Mouse (Mus musculus): Measurements from ENCODE around the gene Rhobtb3. TPM values are rescaled to one million over a fixed set of nuclear protein-coding genes. Genes with fewer than 3 reads are reported as not detected.
"Not testable (repeated sequence)": the region's sequence is repeated elsewhere in the genome, so short reads cannot be mapped to it uniquely, and the experiment has no call there.

The Rhobtb3 gene
- polyA plus RNA-seq, 1 experiment from 2014 or later = 0.11 TPM

DNA sequence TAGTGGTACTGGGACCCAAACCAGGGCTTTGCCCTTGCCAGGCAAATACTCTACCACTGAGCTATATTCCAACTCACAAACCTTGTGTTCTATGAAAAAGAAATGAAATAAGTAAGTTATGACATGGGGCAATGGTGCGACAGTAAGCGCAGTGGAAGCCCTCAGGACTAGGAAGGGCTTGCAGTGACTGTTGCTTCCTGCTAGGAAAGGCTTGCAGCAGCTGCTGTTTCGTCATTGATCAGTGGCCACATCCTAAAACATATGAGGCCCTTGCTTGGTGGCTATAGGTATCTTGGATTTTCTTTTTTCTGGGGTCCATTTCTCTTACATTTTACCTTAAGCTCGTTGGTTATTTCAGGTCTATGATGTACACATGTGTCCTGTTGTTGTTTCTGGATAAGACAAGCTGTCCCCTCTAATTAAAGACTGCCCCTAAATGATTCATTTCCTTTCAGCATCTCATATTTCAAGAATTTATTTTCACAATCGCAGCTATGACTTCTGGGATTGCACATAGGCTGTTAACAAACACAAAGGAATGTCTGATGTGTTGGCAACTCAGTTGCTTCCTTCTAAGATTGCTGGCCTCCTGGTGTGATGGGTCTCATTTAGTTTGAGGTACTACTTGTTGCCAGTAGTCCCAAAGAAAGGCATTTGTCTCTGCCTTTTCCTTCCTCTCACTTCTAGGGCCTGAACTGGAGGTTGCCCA lies 119.0 kb downstream of the Rhobtb3 start:
- no peaks in the 10 kb centered on the region for H3K79me2 ChIP-seq (ENCODE audit: inconsistent target)
- H3K4me3 ChIP-seq (ENCODE audit: inconsistent target) = no peak overlapping the region
- no peaks in the 10 kb centered on the region for H3K36me3 ChIP-seq (ENCODE audit: inconsistent target)
- WGBS (ENCODE audit: missing documents) = 16% methylated on average over 5 of the region's 5 CpGs
- H3K27ac ChIP-seq = peak overlapping the region; percentile 58

DNA sequence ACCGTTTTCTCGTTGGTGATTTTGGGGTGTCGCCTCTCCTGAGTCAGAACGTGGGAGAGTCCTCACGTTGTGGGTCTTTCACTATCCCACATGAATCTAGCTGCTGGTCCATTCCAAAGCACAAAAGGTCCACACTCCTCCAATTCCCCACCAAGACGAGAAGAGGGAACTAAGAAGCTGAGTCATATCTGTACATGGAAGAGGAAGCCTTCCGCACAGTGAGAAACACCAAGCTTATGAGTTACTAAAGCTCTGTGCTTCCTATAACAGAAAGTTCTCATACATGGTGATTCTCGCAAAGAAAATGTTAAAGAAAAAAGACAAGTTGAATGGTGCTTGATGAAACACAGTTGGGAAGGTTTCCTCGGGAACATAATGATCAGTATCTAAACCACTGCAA lies 120.5 kb downstream of the Rhobtb3 start:
- H3K4me3 ChIP-seq (ENCODE audit: inconsistent target) = no peak overlapping the region
- no peaks in the 10 kb centered on the region for H3K79me2 ChIP-seq (ENCODE audit: inconsistent target)
- no peaks in the 10 kb centered on the region for H3K36me3 ChIP-seq (ENCODE audit: inconsistent target)
- peak overlapping the region; percentile 58 for H3K27ac ChIP-seq
- 38% methylated on average over 9 of the region's 9 CpGs for WGBS (ENCODE audit: missing documents)

GRCm38 (mm10) chr13:75822366-75822765 lies 121.4 kb downstream of the Rhobtb3 start:
- H3K27ac ChIP-seq; H3K79me2 ChIP-seq (ENCODE audit: inconsistent target); H3K4me3 ChIP-seq (ENCODE audit: inconsistent target); H3K36me3 ChIP-seq (ENCODE audit: inconsistent target): not testable (repeated sequence)
- WGBS (ENCODE audit: missing documents) = no CpG with 5 or more reads among the region's 4 CpGs

DNA sequence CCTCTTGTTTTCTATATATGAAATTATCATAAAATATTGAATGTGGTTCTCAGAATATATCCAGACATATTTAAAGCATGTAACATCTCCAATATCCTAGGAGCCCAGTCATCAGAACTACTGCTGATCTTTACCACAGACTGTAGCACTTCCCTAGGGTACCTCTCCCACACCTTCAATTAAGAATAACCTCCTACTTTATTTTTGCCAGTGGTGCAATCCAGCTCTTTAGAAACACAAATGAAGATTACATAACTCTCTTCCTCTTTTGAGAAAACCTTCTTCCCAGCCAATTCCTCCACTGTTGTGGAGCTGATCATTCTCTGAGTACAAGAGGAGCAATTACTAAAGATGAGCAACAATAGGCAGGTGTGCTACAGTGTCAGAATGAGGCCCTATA lies 123.8 kb downstream of the Rhobtb3 start:
- Histone ChIP-seq H3K79me2 (ENCODE audit: inconsistent target) (no peaks in the 10 kb centered on the region), H3K4me3 (ENCODE audit: inconsistent target) (no peak overlapping the region)

More for the DNA sequence above, 123.8 kb downstream of the Rhobtb3 start:
- Histone ChIP-seq H3K36me3 (ENCODE audit: inconsistent target) (no peaks in the 10 kb centered on the region), H3K27ac (no peak overlapping the region)

Other genes with a start within 250 kb of the Rhobtb3 start
- 13.4 to 69.7 TPM (median 35.1 TPM) in 3 replicates for gene Ell2, start 237.2 kb downstream of the Rhobtb3 start, polyA plus RNA-seq (2018)
- gene Glrx, start 104.1 kb downstream of the Rhobtb3 start, polyA plus RNA-seq (2018) = 88.5 to 399 TPM (median 89.8 TPM) in 3 replicates
- not detected in 3 replicates for gene Spata9, start 23.2 kb upstream of the Rhobtb3 start, polyA plus RNA-seq (2018)
- gene Rfesd, start 74.8 kb upstream of the Rhobtb3 start, polyA plus RNA-seq (2018) = 13.1 to 15.2 TPM (median 13.5 TPM) in 3 replicates
- not detected in 3 replicates for gene Gpr150, start 113.1 kb upstream of the Rhobtb3 start, polyA plus RNA-seq (2018)
- 7.7 to 13.7 TPM (median 13.1 TPM) in 3 replicates for gene Arsk, start 154.7 kb upstream of the Rhobtb3 start, polyA plus RNA-seq (2018)
- gene Ttc37, start 154.8 kb upstream of the Rhobtb3 start, polyA plus RNA-seq (2018) = 6.7 to 12.3 TPM (median 7.3 TPM) in 3 replicates

Measured in macrophage (primary cell).